Mouse (Mus musculus): ENCODE data around the gene Rpusd1. TPM values are rescaled to one million over a fixed set of nuclear protein-coding genes. Genes with fewer than 3 reads are reported as not detected.

Gene Rpusd1
- total RNA-seq (2014; rRNA removed) (6.5 and 8.0 TPM in 2 replicates), polyA plus RNA-seq (2015; fragmentation: Nextera tagmentation; extraction: Ambion mirVana) (30.0 and 30.7 TPM in 2 replicates)

DNA sequence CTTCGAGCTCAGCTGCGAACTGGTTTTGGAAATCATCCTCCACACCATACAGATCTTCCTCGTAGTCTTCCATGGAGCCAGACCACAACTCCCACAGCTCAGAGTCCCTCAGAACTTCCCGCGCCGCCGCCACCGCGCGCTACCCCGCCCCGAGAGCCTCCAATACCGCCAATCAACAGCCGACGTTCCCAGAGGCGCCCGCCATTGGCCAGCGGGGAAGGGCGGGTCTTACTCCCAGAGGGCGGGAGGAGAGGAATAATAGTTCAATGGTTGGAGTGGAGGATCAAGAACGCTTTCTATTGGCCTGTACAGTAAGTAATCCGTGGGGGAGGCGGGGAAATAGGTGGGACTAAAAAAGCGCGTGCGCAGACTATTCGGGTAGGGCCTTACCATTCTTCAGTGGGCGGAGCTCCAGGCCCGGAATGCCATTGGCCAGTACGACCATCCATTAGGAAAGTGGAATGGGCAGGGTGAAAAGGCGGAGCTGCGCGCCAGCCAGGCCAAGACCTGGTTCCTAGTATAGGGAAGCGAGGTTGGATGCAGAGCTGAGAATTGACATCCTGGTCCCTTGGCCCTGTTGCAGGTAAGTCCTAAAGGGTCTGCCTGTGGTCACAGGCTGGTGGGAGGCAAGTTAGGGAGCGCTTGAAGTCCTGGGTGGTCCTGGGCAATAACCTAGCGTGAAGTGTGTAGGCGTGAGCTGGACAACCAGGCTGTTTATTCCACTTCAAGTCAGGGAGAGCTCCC is at the start of gene Rpusd1, which contains the start of gene Chtf18:
TSS of gene Rpusd1 (plus strand) at position 406 of the 744 bp plus-strand sequence.
TSS of gene Chtf18 (minus strand) at position 155 of the 744 bp plus-strand sequence.
- peak within 1 kb of the TSS; percentile 62; the same call in 1 of the 2 replicates for H3K27ac ChIP-seq (ENCODE audit: low read depth, low read length)
- ATAC-seq, result peak; percentile 99

DNA sequence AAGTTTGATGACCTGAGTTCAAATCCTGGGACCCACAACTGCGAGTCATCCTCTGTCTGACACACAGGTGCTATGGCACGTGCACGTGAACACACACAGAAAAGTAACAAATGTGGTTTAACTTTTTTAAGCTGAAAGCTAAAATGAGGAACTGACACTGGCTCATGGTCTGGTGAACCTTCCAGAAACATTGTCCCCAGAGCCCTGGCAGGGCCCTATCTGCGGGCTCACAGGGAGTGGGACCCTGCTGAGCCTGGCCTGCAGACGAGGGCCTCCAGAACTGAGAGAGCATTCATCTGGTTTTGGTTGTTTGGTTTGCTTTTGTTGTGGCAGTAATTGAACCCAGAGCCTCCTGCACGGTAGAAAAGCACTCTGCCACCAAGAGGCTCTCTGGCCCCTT is 49.5 kb upstream of the Rpusd1 start:
- no peaks in the 10 kb centered on the region for H3K27me3 ChIP-seq (ENCODE audit: insufficient read depth, low read length)
- TF ChIP-seq CTCF (IDR thresholded peaks at IDR 0.05; ENCODE audit: low read depth), result no peak
- DNase-seq, result no peak
- no peak overlapping the region for H3K4me2 ChIP-seq (ENCODE audit: low read depth)
- H3K9me3 ChIP-seq (ENCODE audit: low read length), result no peaks in the 10 kb centered on the region
- H3K4me1 ChIP-seq (ENCODE audit: insufficient read depth), result no peaks in the 10 kb centered on the region
- H3K36me3 ChIP-seq (ENCODE audit: insufficient read depth), result no peaks in the 10 kb centered on the region
- H3K4me3 ChIP-seq (ENCODE audit: low read depth, low read length), result no peak overlapping the region
- H3K9ac ChIP-seq, result no peak overlapping the region
- no peak overlapping the region for H3K27ac ChIP-seq (ENCODE audit: low read depth, low read length)
- ATAC-seq, result no peak
- WGBS, result 51% methylated on average over 6 of the region's 6 CpGs

More for the DNA sequence above, at the start of gene Rpusd1, which contains the start of gene Chtf18:
- DNase-seq, result peak; percentile 100
- Histone ChIP-seq H3K9ac (peak within 1 kb of the TSS; percentile 61), H3K4me1 (ENCODE audit: insufficient read depth) (peaks cover 13% of the 10 kb centered on the region; the same call in 1 of the 2 replicates), H3K9me3 (ENCODE audit: low read length) (no peaks in the 10 kb centered on the region), H3K4me3 (ENCODE audit: low read depth, low read length) (peak within 1 kb of the TSS; percentile 67), H3K27me3 (ENCODE audit: insufficient read depth, low read length) (no peaks in the 10 kb centered on the region), H3K4me2 (ENCODE audit: low read depth) (peak within 1 kb of the TSS; percentile 94), H3K36me3 (ENCODE audit: insufficient read depth) (peaks cover 15% of the 10 kb centered on the region; the same call in 1 of the 2 replicates)
- no peak for TF ChIP-seq CTCF (IDR thresholded peaks at IDR 0.05; ENCODE audit: low read depth)
- WGBS, result 2% methylated on average over 37 of the region's 37 CpGs

DNA sequence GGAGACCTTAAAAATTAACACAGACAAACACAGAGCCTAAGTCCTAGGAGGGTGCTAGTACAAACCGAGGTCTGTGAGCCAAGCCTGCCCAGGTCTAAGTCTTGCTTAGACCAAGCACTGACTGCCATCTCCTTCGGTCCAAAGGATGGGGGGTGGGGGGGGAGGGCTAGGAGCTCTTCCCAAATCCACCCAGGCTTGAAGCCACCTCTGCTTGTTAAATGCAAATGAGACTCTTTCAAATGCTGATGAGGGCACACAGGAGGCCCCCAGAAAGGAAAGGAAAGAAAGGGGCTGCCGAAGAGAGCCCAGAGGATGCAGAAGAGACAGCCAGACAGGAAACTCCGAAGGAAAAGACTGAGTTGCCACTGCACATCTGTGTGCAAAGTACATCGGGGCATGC is 47.7 kb upstream of the Rpusd1 start:
- Histone ChIP-seq H3K9ac (no peak overlapping the region), H3K27me3 (ENCODE audit: insufficient read depth, low read length) (no peaks in the 10 kb centered on the region), H3K4me2 (ENCODE audit: low read depth) (no peak overlapping the region), H3K36me3 (ENCODE audit: insufficient read depth) (no peaks in the 10 kb centered on the region), H3K9me3 (ENCODE audit: low read length) (no peaks in the 10 kb centered on the region), H3K4me1 (ENCODE audit: insufficient read depth) (no peaks in the 10 kb centered on the region), H3K27ac (ENCODE audit: low read depth, low read length) (peak overlapping the region; percentile 35; the same call in 1 of the 2 replicates), H3K4me3 (ENCODE audit: low read depth, low read length) (no peak overlapping the region)
- WGBS, result 2% methylated on average over 5 of the region's 5 CpGs
- no peak for TF ChIP-seq CTCF (IDR thresholded peaks at IDR 0.05; ENCODE audit: low read depth)
- DNase-seq (no peak), ATAC-seq (peak; percentile 56; the same call in 1 of the 2 replicates)

DNA sequence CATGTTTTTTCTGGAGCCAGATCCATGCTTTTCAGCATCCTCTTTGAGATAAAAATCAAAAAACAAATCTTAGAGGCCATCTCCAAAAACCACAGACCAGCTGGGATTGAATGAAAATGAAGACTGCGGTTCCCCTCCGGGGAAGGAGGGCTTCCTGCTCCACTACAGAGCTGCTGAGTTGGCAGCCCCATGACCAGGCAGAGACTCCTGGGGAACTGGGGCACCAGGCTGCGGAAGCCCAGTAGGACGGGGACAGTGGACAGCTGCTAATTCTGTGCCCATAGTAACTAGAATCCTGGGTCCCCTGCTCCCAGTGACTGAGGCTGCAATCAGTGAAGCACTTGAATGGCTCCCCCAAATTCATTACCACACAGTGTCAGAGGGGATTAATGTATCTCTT is 45.8 kb upstream of the Rpusd1 start:
- H3K27ac ChIP-seq (ENCODE audit: low read depth, low read length), result no peak overlapping the region
- WGBS, result 81% methylated on average over 4 of the region's 4 CpGs
- H3K27me3 ChIP-seq (ENCODE audit: insufficient read depth, low read length), result no peaks in the 10 kb centered on the region
- no peaks in the 10 kb centered on the region for H3K36me3 ChIP-seq (ENCODE audit: insufficient read depth)
- ATAC-seq (no peak), DNase-seq (no peak)
- H3K9me3 ChIP-seq (ENCODE audit: low read length), result no peaks in the 10 kb centered on the region
- no peaks in the 10 kb centered on the region for H3K4me1 ChIP-seq (ENCODE audit: insufficient read depth)
- no peak overlapping the region for H3K9ac ChIP-seq
- no peak for TF ChIP-seq CTCF (IDR thresholded peaks at IDR 0.05; ENCODE audit: low read depth)
- no peak overlapping the region for H3K4me2 ChIP-seq (ENCODE audit: low read depth)
- no peak overlapping the region for H3K4me3 ChIP-seq (ENCODE audit: low read depth, low read length)

DNA sequence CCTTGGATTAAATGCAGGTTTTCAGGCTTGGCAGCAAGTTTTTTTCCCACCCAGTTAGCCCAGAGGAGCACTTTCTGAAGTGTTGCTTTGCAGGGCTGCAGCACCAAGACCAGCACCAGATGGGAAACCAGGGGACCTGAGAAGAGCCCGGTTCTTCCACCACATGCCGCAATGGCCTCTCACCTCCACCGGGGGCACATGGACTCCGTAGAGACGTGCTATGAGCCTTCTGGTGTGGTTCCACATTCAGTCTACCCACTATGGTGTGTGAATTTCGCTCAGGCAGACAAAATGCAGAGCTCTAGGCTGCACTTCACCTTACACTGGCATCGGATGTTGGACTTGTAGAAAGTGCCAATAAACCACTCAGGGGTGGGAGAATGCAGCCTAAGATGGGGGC is 41.1 kb upstream of the Rpusd1 start:
- Histone ChIP-seq H3K27ac (ENCODE audit: low read depth, low read length) (no peak overlapping the region), H3K27me3 (ENCODE audit: insufficient read depth, low read length) (no peaks in the 10 kb centered on the region), H3K4me2 (ENCODE audit: low read depth) (no peak overlapping the region), H3K4me3 (ENCODE audit: low read depth, low read length) (no peak overlapping the region), H3K9ac (no peak overlapping the region), H3K9me3 (ENCODE audit: low read length) (no peaks in the 10 kb centered on the region), H3K4me1 (ENCODE audit: insufficient read depth) (no peaks in the 10 kb centered on the region), H3K36me3 (ENCODE audit: insufficient read depth) (no peaks in the 10 kb centered on the region)
- no peak for ATAC-seq
- DNase-seq, result no peak
- 47% methylated on average over 7 of the region's 7 CpGs for WGBS
- TF ChIP-seq CTCF (IDR thresholded peaks at IDR 0.05; ENCODE audit: low read depth), result peak; percentile 56

DNA sequence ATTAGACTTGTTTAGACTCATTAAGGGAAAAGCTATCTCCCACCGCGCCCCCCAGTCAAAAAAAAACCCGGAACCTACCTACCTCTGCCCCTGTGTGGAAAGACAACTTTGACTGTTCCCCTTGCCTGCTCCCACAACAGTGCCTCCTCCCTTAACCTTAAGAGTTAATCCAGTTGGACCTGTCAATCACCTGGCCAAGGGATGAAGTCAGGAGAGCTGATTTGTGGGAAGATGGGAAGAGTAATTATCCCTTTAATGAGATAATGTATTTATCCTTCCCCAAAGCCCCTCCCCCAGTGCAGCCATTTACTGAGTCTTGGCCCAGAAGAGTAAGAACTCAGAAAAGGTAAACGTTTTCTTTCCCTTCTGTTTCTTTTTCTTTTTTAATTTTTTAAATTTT is 38.5 kb upstream of the Rpusd1 start:
- H3K27ac ChIP-seq (ENCODE audit: low read depth, low read length), result no peak overlapping the region
- 76% methylated on average over 4 of the region's 4 CpGs for WGBS
- no peak for ATAC-seq

DNA sequence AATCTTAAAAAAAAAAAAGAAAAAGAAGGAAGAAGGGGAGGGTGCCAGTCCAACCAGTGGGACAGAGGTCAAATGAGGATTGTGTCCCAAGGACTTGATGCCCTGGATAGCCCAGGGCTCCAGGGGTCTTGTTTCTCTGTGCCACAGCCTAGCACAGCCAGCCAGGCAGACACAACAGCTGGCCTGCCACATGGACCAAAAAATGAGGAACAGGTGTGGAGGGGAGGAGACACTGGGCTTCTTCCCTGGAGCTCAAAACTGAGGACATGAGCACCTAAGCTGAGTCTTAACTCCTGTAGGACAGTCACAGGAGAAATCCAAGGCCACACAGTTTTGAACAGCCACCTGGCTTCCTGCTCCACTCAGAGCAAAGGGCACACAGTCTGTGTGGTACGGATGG is 31.2 kb upstream of the Rpusd1 start:
- H3K27ac ChIP-seq (ENCODE audit: low read depth, low read length), result no peak overlapping the region
- no peaks in the 10 kb centered on the region for H3K9me3 ChIP-seq (ENCODE audit: low read length)
- WGBS, result 60% methylated on average over 1 of the region's 1 CpGs
- H3K4me1 ChIP-seq (ENCODE audit: insufficient read depth), result no peaks in the 10 kb centered on the region
- no peak overlapping the region for H3K4me3 ChIP-seq (ENCODE audit: low read depth, low read length)
- H3K4me2 ChIP-seq (ENCODE audit: low read depth), result no peak overlapping the region
- H3K27me3 ChIP-seq (ENCODE audit: insufficient read depth, low read length), result no peaks in the 10 kb centered on the region
- no peak for DNase-seq
- TF ChIP-seq CTCF (IDR thresholded peaks at IDR 0.05; ENCODE audit: low read depth), result no peak
- ATAC-seq, result no peak
- H3K36me3 ChIP-seq (ENCODE audit: insufficient read depth), result no peaks in the 10 kb centered on the region
- H3K9ac ChIP-seq, result no peak overlapping the region

More for the DNA sequence above, 38.5 kb upstream of the Rpusd1 start:
- no peak for TF ChIP-seq CTCF (IDR thresholded peaks at IDR 0.05; ENCODE audit: low read depth)
- no peak overlapping the region for H3K9ac ChIP-seq
- H3K4me2 ChIP-seq (ENCODE audit: low read depth), result no peak overlapping the region
- H3K9me3 ChIP-seq (ENCODE audit: low read length), result no peaks in the 10 kb centered on the region
- no peaks in the 10 kb centered on the region for H3K36me3 ChIP-seq (ENCODE audit: insufficient read depth)
- no peaks in the 10 kb centered on the region for H3K4me1 ChIP-seq (ENCODE audit: insufficient read depth)
- no peak for DNase-seq
- no peaks in the 10 kb centered on the region for H3K27me3 ChIP-seq (ENCODE audit: insufficient read depth, low read length)
- H3K4me3 ChIP-seq (ENCODE audit: low read depth, low read length), result no peak overlapping the region
